10 mouse cellular contexts compared by ENCODE assay signal in genomic region chr7:34301952-34302351, GRCm38 (mm10). TPM values are rescaled to one million over a fixed set of nuclear protein-coding genes. Genes with fewer than 3 reads are reported as not detected.
DNase-seq lines count a peak whose midpoint lies in the region; ATAC-seq and TF ChIP-seq lines count a peak whose summit lies in the region.
"Had no signal": no experiment of that assay in that cellular context is flagged by ENCODE, and none has a peak within 500 bp of the region (broad histone marks: within the 10 kb centered on the region; RNA-seq: fewer than 3 reads in every experiment).

No protein-coding gene starts in this region.

- no peak overlapping the region for H3K4me3 ChIP-seq in heart, postnatal 0 days (ENCODE audit: low read depth, low read length)
- no peak overlapping the region for H3K4me3 ChIP-seq in liver, embryonic 12.5 days
- H3K4me3 ChIP-seq: limb, embryonic 13.5 days had no signal

- H3K4me2 ChIP-seq in heart, postnatal 0 days (ENCODE audit: low read depth, low read length) = no peak overlapping the region
- H3K4me2 ChIP-seq in liver, embryonic 12.5 days = no peak overlapping the region
- H3K4me2 ChIP-seq: limb, embryonic 13.5 days had no signal

- peak overlapping the region; percentile 86 for H3K27ac ChIP-seq in heart, postnatal 0 days (ENCODE audit: low read depth)
- H3K27ac ChIP-seq in liver, embryonic 12.5 days = peak overlapping the region; percentile 31; the same call in 1 of the 2 replicates
- H3K27ac ChIP-seq: limb, embryonic 13.5 days had no signal

- peak; percentile 89 for TF ChIP-seq EP300 in heart, postnatal 0 days (IDR thresholded peaks at IDR 0.05; ENCODE audit: low read depth)

- H3K9ac ChIP-seq in heart, postnatal 0 days (replicated peaks; ENCODE audit: low read depth, low read length) = no peak overlapping the region
- no peak overlapping the region for H3K9ac ChIP-seq in liver, embryonic 12.5 days
- H3K9ac ChIP-seq: limb, embryonic 13.5 days had no signal

- WGBS in heart, postnatal 0 days = 57% methylated on average over 3 of the region's 3 CpGs
- 50% methylated on average over 3 of the region's 3 CpGs for WGBS in liver, embryonic 12.5 days (ENCODE audit: insufficient replicate concordance)

- H3K27me3 ChIP-seq in heart, postnatal 0 days (ENCODE audit: control insufficient read depth, insufficient read depth, low read length) = no peaks in the 10 kb centered on the region
- no peaks in the 10 kb centered on the region for H3K27me3 ChIP-seq in liver, embryonic 12.5 days (replicated peaks)
- H3K27me3 ChIP-seq: limb, embryonic 13.5 days had no signal

- no peaks in the 10 kb centered on the region for H3K9me3 ChIP-seq in heart, postnatal 0 days (replicated peaks; ENCODE audit: control insufficient read depth, low read length)
- no peaks in the 10 kb centered on the region for H3K9me3 ChIP-seq in liver, embryonic 12.5 days (replicated peaks)
- H3K9me3 ChIP-seq: limb, embryonic 13.5 days had no signal

- peak; percentile 65 for DNase-seq in 416B (ENCODE audit: low read depth)
- peak; percentile 27 for DNase-seq in adrenal gland, postnatal 10 days
- DNase-seq in heart, postnatal 0 days (ENCODE audit: low spot score) = peak; percentile 67
- no peak for DNase-seq in cerebellum, adult 11 months
- DNase-seq in urinary bladder, adult 18-20 months (ENCODE audit: low spot score in 2 of 2) = no peak
- no peak for DNase-seq in frontal cortex, postnatal 25 days (ENCODE audit: low spot score in 2 of 2)
- no peak for DNase-seq in T-cell, adult 2 months (ENCODE audit: low spot score)

- TF ChIP-seq CTCF in heart, postnatal 0 days (IDR thresholded peaks at IDR 0.05; ENCODE audit: low read depth) = no peak

- peaks cover 45% of the 10 kb centered on the region for H3K4me1 ChIP-seq in heart, postnatal 0 days (ENCODE audit: control insufficient read depth, insufficient read depth)
- H3K4me1 ChIP-seq in liver, embryonic 12.5 days = peaks cover 41% of the 10 kb centered on the region

- 0 out of 2 replicates have a peak, but pooled peaks cover 4% of the 10 kb centered on the region for H3K36me3 ChIP-seq in heart, postnatal 0 days (replicated peaks; ENCODE audit: control insufficient read depth, insufficient read depth, low read length)
- H3K36me3 ChIP-seq in liver, embryonic 12.5 days = peaks cover 7% of the 10 kb centered on the region; the same call in 1 of the 2 replicates

- ATAC-seq in heart, postnatal 0 days (ENCODE audit: insufficient read depth, low read depth) = peak; percentile 68
- ATAC-seq in liver, embryonic 12.5 days = no peak

RNA-seq across cellular contexts. Expression of gene 4931406P16Rik, which starts 11.4 kb away (rescaled TPM):
- total RNA-seq in adrenal gland, postnatal 10 days (2021) = 100 to 1,000 TPM in 1 of 2 experiments, 10 to 100 TPM in 1; 89.4 to 114 TPM
- total RNA-seq in heart, postnatal 0 days (2014; rRNA removed; ENCODE audit: low replicate concordance) = 62.1 and 67.8 TPM in 2 replicates
- 25.4 and 25.9 TPM in 2 replicates for polyA plus RNA-seq in heart, postnatal 0 days (2015; fragmentation: Nextera tagmentation; extraction: Ambion mirVana)
- 19.6 and 22.0 TPM in 2 replicates for polyA plus RNA-seq in liver, embryonic 12.5 days (2016; fragmentation: Nextera tagmentation; extraction: Ambion mirVana)

RNA-seq across cellular contexts. Expression of gene Gm6096, which starts 51.1 kb away (rescaled TPM):
- total RNA-seq in adrenal gland, postnatal 10 days (2021) = not detected
- total RNA-seq in heart, postnatal 0 days (2014; rRNA removed; ENCODE audit: low replicate concordance) = not detected in 2 replicates
- 0.32 TPM in 1 of 2 replicates, not detected in the other for polyA plus RNA-seq in heart, postnatal 0 days (2015; fragmentation: Nextera tagmentation; extraction: Ambion mirVana)
- not detected in 2 replicates for polyA plus RNA-seq in liver, embryonic 12.5 days (2016; fragmentation: Nextera tagmentation; extraction: Ambion mirVana)
- total RNA-seq: gastrocnemius, postnatal 4 days had no signal

Comparison
In these comparisons a context has a peak if more than half of its experiments do, and no peak if none do; other contexts are left out.
1. DNase-seq: peak in 416B (single experiment), adrenal gland, postnatal 10 days (single experiment) and heart, postnatal 0 days (single experiment); none in cerebellum, adult 11 months (single experiment), urinary bladder, adult 18-20 months (0 of 2), frontal cortex, postnatal 25 days (0 of 2) and T-cell, adult 2 months (single experiment).